Mouse (Mus musculus): Measurements from ENCODE around the gene Nek9. TPM values are rescaled to one million over a fixed set of nuclear protein-coding genes. Genes with fewer than 3 reads are reported as not detected.

Nek9 gene
- polyA plus RNA-seq, 1 experiment: 11.1 TPM

DNA sequence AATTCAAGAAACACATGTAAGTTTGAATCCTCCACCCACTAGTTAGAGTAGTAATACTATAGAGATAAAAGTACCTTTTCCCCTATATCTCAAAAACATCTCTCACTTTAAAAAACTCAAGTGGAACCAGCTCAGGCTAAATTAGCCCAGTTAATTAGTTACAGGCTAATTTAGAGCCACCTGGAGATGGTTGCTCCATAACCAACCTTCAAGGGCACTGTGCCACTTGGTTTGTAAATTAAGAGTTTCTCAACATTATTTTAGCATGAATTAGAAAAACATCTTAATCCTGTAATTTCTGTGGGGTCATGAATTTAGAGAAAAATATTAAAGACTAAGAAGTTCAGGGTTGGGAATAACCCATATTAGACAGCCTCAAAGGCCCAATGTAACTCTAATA is 47.6 kb downstream of the Nek9 start:
- no peak for TF ChIP-seq CTCF (IDR thresholded peaks at IDR 0.05; ENCODE audit: extremely low read depth, insufficient read length, insufficient replicate concordance, low read depth, low read length)
- no peak for TF ChIP-seq POLR2A (IDR thresholded peaks at IDR 0.05; ENCODE audit: low read depth, low read length)
- Histone ChIP-seq H3K4me1 (ENCODE audit: control insufficient read depth, insufficient read depth, insufficient read length, low read length) (peaks cover 8% of the 10 kb centered on the region), H3K36me3 (ENCODE audit: control insufficient read depth, insufficient read depth, low read length) (no peaks in the 10 kb centered on the region), H3K27me3 (ENCODE audit: control insufficient read depth, insufficient read depth, low read length) (no peaks in the 10 kb centered on the region), H3K27ac (ENCODE audit: insufficient read depth, low read depth, low read length) (no peak overlapping the region), H3K4me3 (ENCODE audit: low read depth, low read length) (no peak overlapping the region)

- H3K4me1 ChIP-seq (ENCODE audit: control insufficient read depth, insufficient read depth, insufficient read length, low read length): peaks cover 8% of the 10 kb centered on the region
- H3K27ac ChIP-seq (ENCODE audit: insufficient read depth, low read depth, low read length): no peak overlapping the region
Measured at GRCm38 (mm10) chr12:85290633-85291032, 48.5 kb downstream of the Nek9 start.

DNA sequence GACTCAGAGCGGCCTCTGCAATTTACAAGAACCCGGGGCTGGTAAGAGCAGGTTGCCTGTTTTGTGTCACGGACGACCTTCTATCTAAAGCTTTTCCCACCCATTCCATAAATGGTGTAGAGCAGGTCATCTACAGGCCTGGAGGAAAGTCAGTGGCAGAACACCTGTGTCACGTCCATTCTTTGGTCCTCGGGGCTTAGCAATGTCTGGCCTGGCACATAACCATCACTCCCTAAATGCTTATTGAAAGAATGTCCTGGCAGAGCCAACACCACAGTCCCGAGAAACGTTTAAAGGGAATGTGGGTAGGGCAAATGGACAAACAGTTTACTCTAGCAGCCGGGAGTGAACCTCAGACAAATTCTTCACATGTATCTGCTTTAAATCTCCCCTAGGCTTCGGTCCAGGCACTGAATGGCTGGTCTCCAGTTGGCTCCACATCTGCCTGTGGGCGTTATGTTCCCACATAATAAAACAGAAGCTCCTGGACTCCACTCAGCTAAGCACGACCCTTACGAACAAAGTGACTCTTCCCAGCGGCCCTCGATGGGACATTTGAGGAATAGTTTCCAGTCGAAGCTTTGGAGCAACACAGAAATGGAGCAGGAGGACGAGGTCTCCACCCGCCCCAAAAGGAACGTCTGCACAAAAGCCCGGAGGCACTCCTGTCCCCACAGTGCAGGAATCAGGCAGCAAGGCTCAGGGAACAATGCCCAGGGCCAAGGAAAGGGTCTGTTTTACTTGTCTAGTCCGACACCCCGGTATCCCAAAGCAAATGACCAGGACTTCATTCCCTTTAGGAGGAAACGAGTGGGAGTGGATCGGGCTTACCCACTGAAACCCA is 49.8 kb downstream of the Nek9 start:
- TF ChIP-seq POLR2A (IDR thresholded peaks at IDR 0.05; ENCODE audit: low read depth, low read length) (no peak), CTCF (IDR thresholded peaks at IDR 0.05; ENCODE audit: extremely low read depth, insufficient read length, insufficient replicate concordance, low read depth, low read length) (no peak)
- peak overlapping the region; percentile 28; the same call in 1 of the 2 replicates for H3K27ac ChIP-seq (ENCODE audit: insufficient read depth, low read depth, low read length)
- no peaks in the 10 kb centered on the region for H3K36me3 ChIP-seq (ENCODE audit: control insufficient read depth, insufficient read depth, low read length)
- H3K27me3 ChIP-seq (ENCODE audit: control insufficient read depth, insufficient read depth, low read length): no peaks in the 10 kb centered on the region
- 56% methylated on average over 24 of the region's 24 CpGs for WGBS
- H3K4me3 ChIP-seq (ENCODE audit: low read depth, low read length): peak overlapping the region; percentile 69
- H3K4me1 ChIP-seq (ENCODE audit: control insufficient read depth, insufficient read depth, insufficient read length, low read length): peaks cover 8% of the 10 kb centered on the region

More at GRCm38 (mm10) chr12:85290633-85291032, 48.5 kb downstream of the Nek9 start:
- TF ChIP-seq CTCF (IDR thresholded peaks at IDR 0.05; ENCODE audit: extremely low read depth, insufficient read length, insufficient replicate concordance, low read depth, low read length): no peak
- TF ChIP-seq POLR2A (IDR thresholded peaks at IDR 0.05; ENCODE audit: low read depth, low read length): no peak
- no peaks in the 10 kb centered on the region for H3K36me3 ChIP-seq (ENCODE audit: control insufficient read depth, insufficient read depth, low read length)
- H3K4me3 ChIP-seq (ENCODE audit: low read depth, low read length): 0 out of 2 replicates have a peak overlapping the region, but pooled peaks have one; percentile 4
- H3K27me3 ChIP-seq (ENCODE audit: control insufficient read depth, insufficient read depth, low read length): no peaks in the 10 kb centered on the region
- WGBS: 81% methylated on average over 10 of the region's 10 CpGs

DNA sequence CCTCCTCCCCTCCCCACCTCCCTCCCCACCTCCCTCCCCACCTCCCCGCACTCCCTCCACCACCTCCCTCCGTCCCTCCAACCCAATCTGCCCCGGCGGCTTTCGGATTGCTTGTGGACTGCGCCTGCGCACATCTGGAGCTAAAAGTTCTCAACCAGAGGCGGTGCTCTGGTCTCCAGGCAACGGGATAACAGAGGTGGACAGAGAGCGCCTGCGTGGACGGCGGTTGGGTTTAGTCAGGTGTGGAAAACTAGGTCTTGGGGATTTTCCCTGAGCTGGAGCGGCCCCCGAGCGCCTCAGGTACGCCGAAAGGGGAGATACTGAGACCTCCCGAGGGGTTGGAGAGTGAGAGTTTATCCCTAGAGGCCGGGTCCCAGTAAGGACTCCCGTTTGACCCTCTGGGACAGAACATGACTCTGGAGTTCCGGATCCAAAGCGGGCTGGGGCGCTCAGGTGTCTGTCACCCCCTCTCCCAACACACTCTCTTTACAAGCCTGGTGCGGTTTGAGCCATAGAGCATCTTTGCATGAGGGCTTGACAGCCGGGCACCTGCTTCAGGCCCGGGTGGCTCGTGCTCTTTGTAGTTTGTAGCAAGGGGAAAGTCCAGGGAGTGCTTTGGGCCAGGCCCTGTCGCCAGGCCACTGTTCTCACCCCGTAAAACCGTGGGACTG is 50.5 kb downstream of the Nek9 start, which contains the start of gene Zc2hc1c:
TSS of gene Zc2hc1c (plus strand) at position 106 of the 671 bp plus-strand sequence.
- H3K4me3 ChIP-seq (ENCODE audit: low read depth, low read length): peak within 1 kb of the TSS; percentile 69
- no peaks in the 10 kb centered on the region for H3K36me3 ChIP-seq (ENCODE audit: control insufficient read depth, insufficient read depth, low read length)
- peaks cover 8% of the 10 kb centered on the region for H3K4me1 ChIP-seq (ENCODE audit: control insufficient read depth, insufficient read depth, insufficient read length, low read length)
- TF ChIP-seq POLR2A (IDR thresholded peaks at IDR 0.05; ENCODE audit: low read depth, low read length) (no peak), CTCF (IDR thresholded peaks at IDR 0.05; ENCODE audit: extremely low read depth, insufficient read length, insufficient replicate concordance, low read depth, low read length) (no peak)
- 2% methylated on average over 30 of the region's 31 CpGs for WGBS
- no peaks in the 10 kb centered on the region for H3K27me3 ChIP-seq (ENCODE audit: control insufficient read depth, insufficient read depth, low read length)
- H3K27ac ChIP-seq (ENCODE audit: insufficient read depth, low read depth, low read length): peak within 1 kb of the TSS; percentile 39

GRCm38 (mm10) chr12:85287809-85288485 is 51.2 kb downstream of the Nek9 start, which contains the start of gene Acyp1:
Acyp1 (minus strand) TSS chr12:85288438.
- Histone ChIP-seq H3K36me3 (ENCODE audit: control insufficient read depth, insufficient read depth, low read length) (no peaks in the 10 kb centered on the region), H3K27me3 (ENCODE audit: control insufficient read depth, insufficient read depth, low read length) (no peaks in the 10 kb centered on the region), H3K27ac (ENCODE audit: insufficient read depth, low read depth, low read length) (peak within 1 kb of the TSS; percentile 39), H3K4me3 (ENCODE audit: low read depth, low read length) (peak within 1 kb of the TSS; percentile 69), H3K4me1 (ENCODE audit: control insufficient read depth, insufficient read depth, insufficient read length, low read length) (peaks cover 8% of the 10 kb centered on the region)
- 12% methylated on average over 21 of the region's 21 CpGs for WGBS
- no peak for TF ChIP-seq POLR2A (IDR thresholded peaks at IDR 0.05; ENCODE audit: low read depth, low read length)
- no peak for TF ChIP-seq CTCF (IDR thresholded peaks at IDR 0.05; ENCODE audit: extremely low read depth, insufficient read length, insufficient replicate concordance, low read depth, low read length)

- no peaks in the 10 kb centered on the region for H3K36me3 ChIP-seq (ENCODE audit: control insufficient read depth, insufficient read depth, low read length)
- no peak for TF ChIP-seq POLR2A (IDR thresholded peaks at IDR 0.05; ENCODE audit: low read depth, low read length)
- TF ChIP-seq CTCF (IDR thresholded peaks at IDR 0.05; ENCODE audit: extremely low read depth, insufficient read length, insufficient replicate concordance, low read depth, low read length): no peak
- H3K4me3 ChIP-seq (ENCODE audit: low read depth, low read length): no peak overlapping the region
- 43% methylated on average over 5 of the region's 5 CpGs for WGBS
- no peaks in the 10 kb centered on the region for H3K27me3 ChIP-seq (ENCODE audit: control insufficient read depth, insufficient read depth, low read length)
- H3K27ac ChIP-seq (ENCODE audit: insufficient read depth, low read depth, low read length): no peak overlapping the region
- H3K4me1 ChIP-seq (ENCODE audit: control insufficient read depth, insufficient read depth, insufficient read length, low read length): peaks cover 5% of the 10 kb centered on the region; the same call in 1 of the 2 replicates
Measured at GRCm38 (mm10) chr12:85286941-85287340, 52.2 kb downstream of the Nek9 start.
